Comparison of ENCODE assay signal across 20 mouse cellular contexts in the genomic region with DNA sequence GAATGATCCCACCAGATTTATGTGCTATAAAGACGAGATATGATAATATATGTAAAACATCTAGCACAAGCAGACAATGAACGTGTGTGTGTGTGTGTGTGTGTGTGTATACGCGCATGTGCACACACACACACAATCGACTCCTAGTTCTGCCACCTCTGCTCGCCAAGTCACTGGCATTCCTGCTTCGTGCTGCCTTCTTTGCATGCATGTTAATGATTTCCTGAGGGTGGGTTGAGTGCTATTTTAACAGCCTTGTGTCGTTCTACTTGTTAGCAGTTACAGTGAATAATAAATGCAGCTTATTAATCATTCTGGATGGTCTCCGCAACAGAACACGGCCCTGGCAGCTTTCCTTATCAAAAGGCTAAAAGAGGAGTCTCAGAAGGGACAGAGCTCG.
A peak's percentile ranks its signal among the peaks of the same experiment; 100 is the strongest.
DNase-seq lines count a peak whose midpoint lies in the region; ATAC-seq lines count a peak whose summit lies in the region.
"Had no signal": no experiment of that assay in that cellular context is flagged by ENCODE, and none has a peak within 500 bp of the region (broad histone marks: within the 10 kb centered on the region; RNA-seq: fewer than 3 reads in every experiment).

No protein-coding gene starts in this region.

- no peak overlapping the region for H3K9ac ChIP-seq in hindbrain, embryonic 14.5 days
- H3K9ac ChIP-seq in kidney, embryonic 16.5 days (replicated peaks; ENCODE audit: low read length) = no peak overlapping the region
- no peak overlapping the region for H3K9ac ChIP-seq in liver, embryonic 12.5 days
- H3K9ac ChIP-seq: heart, embryonic 13.5 days; lung, embryonic 14.5 days; midbrain, embryonic 12.5 days had no signal

- no peak overlapping the region for H3K4me3 ChIP-seq in hindbrain, embryonic 14.5 days (replicated peaks; ENCODE audit: low read length)
- H3K4me3 ChIP-seq in hindbrain, embryonic 10.5 days = no peak overlapping the region
- H3K4me3 ChIP-seq in kidney, embryonic 16.5 days (ENCODE audit: low read length) = no peak overlapping the region
- no peak overlapping the region for H3K4me3 ChIP-seq in liver, embryonic 12.5 days
- H3K4me3 ChIP-seq: embryonic facial prominence, embryonic 10.5 days; heart, embryonic 13.5 days; midbrain, embryonic 12.5 days had no signal

- H3K36me3 ChIP-seq in hindbrain, embryonic 14.5 days (replicated peaks; ENCODE audit: control insufficient read depth, insufficient read depth) = no peaks in the 10 kb centered on the region
- no peaks in the 10 kb centered on the region for H3K36me3 ChIP-seq in hindbrain, embryonic 10.5 days
- H3K36me3 ChIP-seq in kidney, embryonic 16.5 days (ENCODE audit: insufficient read depth, low read length) = no peaks in the 10 kb centered on the region
- no peaks in the 10 kb centered on the region for H3K36me3 ChIP-seq in liver, embryonic 12.5 days
- H3K36me3 ChIP-seq: embryonic facial prominence, embryonic 10.5 days; heart, embryonic 13.5 days; midbrain, embryonic 12.5 days had no signal

- 28% methylated on average over 11 of the region's 11 CpGs for WGBS in hindbrain, embryonic 14.5 days
- WGBS in hindbrain, embryonic 10.5 days = 87% methylated on average over 11 of the region's 11 CpGs
- WGBS in kidney, embryonic 16.5 days = 58% methylated on average over 11 of the region's 11 CpGs
- 63% methylated on average over 11 of the region's 11 CpGs for WGBS in liver, embryonic 12.5 days (ENCODE audit: insufficient replicate concordance)

- ATAC-seq in hindbrain, embryonic 14.5 days (ENCODE audit: low FRiP score) = no peak
- no peak for ATAC-seq in kidney, embryonic 16.5 days (ENCODE audit: low FRiP score, low TSS enrichment)
- ATAC-seq in liver, embryonic 12.5 days = no peak
- ATAC-seq: activated CD4-positive, CD25-positive, alpha-beta regulatory T cell, adult 4 months; Patski had no signal

- H3K9me3 ChIP-seq in hindbrain, embryonic 14.5 days (ENCODE audit: control insufficient read depth, low read length) = no peaks in the 10 kb centered on the region
- no peaks in the 10 kb centered on the region for H3K9me3 ChIP-seq in hindbrain, embryonic 10.5 days
- H3K9me3 ChIP-seq in kidney, embryonic 16.5 days (ENCODE audit: low read length) = no peaks in the 10 kb centered on the region
- H3K9me3 ChIP-seq in liver, embryonic 12.5 days (replicated peaks) = no peaks in the 10 kb centered on the region
- H3K9me3 ChIP-seq: embryonic facial prominence, embryonic 10.5 days; heart, embryonic 13.5 days; midbrain, embryonic 12.5 days had no signal

- H3K4me1 ChIP-seq in hindbrain, embryonic 14.5 days (replicated peaks; ENCODE audit: control insufficient read depth, insufficient read depth, low read length) = peaks cover 24% of the 10 kb centered on the region
- H3K4me1 ChIP-seq in hindbrain, embryonic 10.5 days (replicated peaks) = 0 out of 2 replicates have a peak, but pooled peaks cover 10% of the 10 kb centered on the region
- peaks cover 35% of the 10 kb centered on the region for H3K4me1 ChIP-seq in kidney, embryonic 16.5 days (ENCODE audit: insufficient read depth, low read length)
- H3K4me1 ChIP-seq in liver, embryonic 12.5 days = no peaks in the 10 kb centered on the region

- peak overlapping the region; percentile 3; the same call in 1 of the 2 replicates for H3K27ac ChIP-seq in hindbrain, embryonic 14.5 days
- H3K27ac ChIP-seq in hindbrain, embryonic 10.5 days = no peak overlapping the region
- H3K27ac ChIP-seq in kidney, embryonic 16.5 days (ENCODE audit: low read length) = no peak overlapping the region
- no peak overlapping the region for H3K27ac ChIP-seq in liver, embryonic 12.5 days
- H3K27ac ChIP-seq: embryonic facial prominence, embryonic 10.5 days; heart, embryonic 13.5 days; midbrain, embryonic 12.5 days had no signal

- H3K27me3 ChIP-seq in hindbrain, embryonic 14.5 days (ENCODE audit: control insufficient read depth, insufficient read depth, low read length) = no peaks in the 10 kb centered on the region
- H3K27me3 ChIP-seq in hindbrain, embryonic 10.5 days (ENCODE audit: insufficient read depth, poor library complexity, severe bottlenecking) = no peaks in the 10 kb centered on the region
- no peaks in the 10 kb centered on the region for H3K27me3 ChIP-seq in kidney, embryonic 16.5 days (ENCODE audit: insufficient read depth, low read length)
- H3K27me3 ChIP-seq in liver, embryonic 12.5 days (replicated peaks) = no peaks in the 10 kb centered on the region
- H3K27me3 ChIP-seq: heart, embryonic 13.5 days; Patski had no signal

- no peak overlapping the region for H3K4me2 ChIP-seq in hindbrain, embryonic 14.5 days (replicated peaks)
- peak overlapping the region; percentile 13; the same call in 1 of the 2 replicates for H3K4me2 ChIP-seq in kidney, embryonic 16.5 days (replicated peaks; ENCODE audit: low read depth, low read length)
- no peak overlapping the region for H3K4me2 ChIP-seq in liver, embryonic 12.5 days
- H3K4me2 ChIP-seq: heart, embryonic 13.5 days; liver, embryonic 11.5 days; lung, embryonic 14.5 days; midbrain, embryonic 12.5 days had no signal

- no peak for DNase-seq in hindbrain, embryonic 14.5 days (ENCODE audit: low spot score)
- no peak for DNase-seq in hindbrain, embryonic 10.5 days (ENCODE audit: low spot score)
- peak; percentile 11 for DNase-seq in testis, postnatal 10 days (ENCODE audit: low spot score)
- no peak for DNase-seq in testis, postnatal 14 days (ENCODE audit: low spot score)
- DNase-seq in heart, adult 9 months (ENCODE audit: low spot score in 2 of 2) = no peak
- DNase-seq: adrenal gland, postnatal 14 days; cerebellum, adult 18-20 months; cerebellum, postnatal 36 days; heart, postnatal 4 days; layer of hippocampus, postnatal 36 days; lung, embryonic 14.5 days; lung, postnatal 4 days had no signal
